10 mouse cellular contexts compared by ENCODE assay signal in genomic region chr16:33705258-33705657, GRCm38 (mm10). TPM values are rescaled to one million over a fixed set of nuclear protein-coding genes. Genes with fewer than 3 reads are reported as not detected.
A peak's percentile ranks its signal among the peaks of the same experiment; 100 is the strongest.
DNase-seq lines count a peak whose midpoint lies in the region; ATAC-seq and TF ChIP-seq lines count a peak whose summit lies in the region.
"Had no signal": no experiment of that assay in that cellular context is flagged by ENCODE, and none has a peak within 500 bp of the region (broad histone marks: within the 10 kb centered on the region; RNA-seq: fewer than 3 reads in every experiment).

No protein-coding gene starts in this region.

- peak; percentile 30 for DNase-seq in liver
- no peak for DNase-seq in liver, postnatal 0 days
- DNase-seq in heart, embryonic 10.5 days (ENCODE audit: low spot score): peak; percentile 82
- no peak for DNase-seq in layer of hippocampus, postnatal 10 days (ENCODE audit: low spot score in 2 of 2)

- no peak for TF ChIP-seq EP300 in liver, postnatal 0 days (IDR thresholded peaks at IDR 0.05; ENCODE audit: low read depth)

- H3K27ac ChIP-seq in liver, postnatal 0 days (ENCODE audit: low read depth): no peak overlapping the region
- peak overlapping the region; percentile 67 for H3K27ac ChIP-seq in brown adipose tissue, adult 24 weeks (replicated peaks; ENCODE audit: low read depth, low read length)
- H3K27ac ChIP-seq in heart, embryonic 10.5 days: peak overlapping the region; percentile 54
- H3K27ac ChIP-seq in kidney, embryonic 15.5 days: 0 out of 2 replicates have a peak overlapping the region, but pooled peaks have one; percentile 45
- no peak overlapping the region for H3K27ac ChIP-seq in intestine, embryonic 15.5 days
- H3K27ac ChIP-seq: neural tube, embryonic 12.5 days had no signal

- H3K4me2 ChIP-seq in liver, postnatal 0 days (ENCODE audit: low read depth, low read length): no peak overlapping the region
- peak overlapping the region; percentile 29 for H3K4me2 ChIP-seq in kidney, embryonic 15.5 days
- no peak overlapping the region for H3K4me2 ChIP-seq in intestine, embryonic 15.5 days (replicated peaks)
- H3K4me2 ChIP-seq: neural tube, embryonic 12.5 days had no signal

- H3K36me3 ChIP-seq in liver, postnatal 0 days (replicated peaks; ENCODE audit: insufficient read depth, low read length): peaks cover 7% of the 10 kb centered on the region
- peaks cover 20% of the 10 kb centered on the region for H3K36me3 ChIP-seq in heart, embryonic 10.5 days
- H3K36me3 ChIP-seq in kidney, embryonic 15.5 days: no peaks in the 10 kb centered on the region
- H3K36me3 ChIP-seq in intestine, embryonic 15.5 days: no peaks in the 10 kb centered on the region

- no peak overlapping the region for H3K4me3 ChIP-seq in liver, postnatal 0 days (ENCODE audit: low read depth, low read length)
- no peak overlapping the region for H3K4me3 ChIP-seq in brown adipose tissue, adult 24 weeks (ENCODE audit: insufficient read depth, low read depth, low read length)
- peak overlapping the region; percentile 13; the same call in 1 of the 2 replicates for H3K4me3 ChIP-seq in heart, embryonic 10.5 days
- H3K4me3 ChIP-seq in kidney, embryonic 15.5 days (replicated peaks): no peak overlapping the region
- H3K4me3 ChIP-seq in intestine, embryonic 15.5 days (replicated peaks): no peak overlapping the region
- H3K4me3 ChIP-seq: neural tube, embryonic 12.5 days had no signal

- peaks cover 14% of the 10 kb centered on the region for H3K4me1 ChIP-seq in liver, postnatal 0 days (ENCODE audit: insufficient read depth)
- peaks cover 44% of the 10 kb centered on the region for H3K4me1 ChIP-seq in brown adipose tissue, adult 24 weeks (ENCODE audit: control insufficient read depth, insufficient read depth, insufficient read length, low read length)
- H3K4me1 ChIP-seq in heart, embryonic 10.5 days: peaks cover 50% of the 10 kb centered on the region
- peaks cover 18% of the 10 kb centered on the region for H3K4me1 ChIP-seq in kidney, embryonic 15.5 days
- H3K4me1 ChIP-seq in intestine, embryonic 15.5 days (replicated peaks): peaks cover 11% of the 10 kb centered on the region

- H3K9ac ChIP-seq in liver, postnatal 0 days (replicated peaks): no peak overlapping the region
- H3K9ac ChIP-seq in kidney, embryonic 15.5 days: no peak overlapping the region
- no peak overlapping the region for H3K9ac ChIP-seq in intestine, embryonic 15.5 days
- H3K9ac ChIP-seq: neural tube, embryonic 12.5 days had no signal

- H3K27me3 ChIP-seq in liver, postnatal 0 days (ENCODE audit: insufficient read depth, low read length): no peaks in the 10 kb centered on the region
- no peaks in the 10 kb centered on the region for H3K27me3 ChIP-seq in heart, embryonic 10.5 days (ENCODE audit: insufficient read depth, poor library complexity, severe bottlenecking)
- no peaks in the 10 kb centered on the region for H3K27me3 ChIP-seq in kidney, embryonic 15.5 days
- no peaks in the 10 kb centered on the region for H3K27me3 ChIP-seq in intestine, embryonic 15.5 days (replicated peaks)
- H3K27me3 ChIP-seq: neural tube, embryonic 12.5 days had no signal

- ATAC-seq in liver, postnatal 0 days: no peak
- ATAC-seq in kidney, embryonic 15.5 days (replicated peaks; ENCODE audit: low FRiP score): 0 out of 2 replicates have a peak, but pooled peaks have one; percentile 40
- ATAC-seq in erythroblast, adult 5-6 weeks (replicated peaks; ENCODE audit: low FRiP score, poor library complexity, severe bottlenecking): no peak
- ATAC-seq in intestine, embryonic 15.5 days: no peak
- ATAC-seq: intestine, embryonic 16.5 days had no signal

- WGBS in liver, postnatal 0 days (ENCODE audit: insufficient replicate concordance): 47% methylated on average over 6 of the region's 6 CpGs
- 10% methylated on average over 6 of the region's 6 CpGs for WGBS in heart, embryonic 10.5 days
- WGBS in kidney, embryonic 15.5 days: 8% methylated on average over 6 of the region's 6 CpGs
- 20% methylated on average over 6 of the region's 6 CpGs for WGBS in intestine, embryonic 15.5 days

- no peak for TF ChIP-seq CTCF in liver, postnatal 0 days (IDR thresholded peaks at IDR 0.05; ENCODE audit: low read depth)

- no peaks in the 10 kb centered on the region for H3K9me3 ChIP-seq in liver, postnatal 0 days (ENCODE audit: low read length)
- no peaks in the 10 kb centered on the region for H3K9me3 ChIP-seq in heart, embryonic 10.5 days
- H3K9me3 ChIP-seq in kidney, embryonic 15.5 days (replicated peaks): no peaks in the 10 kb centered on the region
- no peaks in the 10 kb centered on the region for H3K9me3 ChIP-seq in intestine, embryonic 15.5 days
- H3K9me3 ChIP-seq: neural tube, embryonic 12.5 days had no signal

RNA-seq across cellular contexts. Expression of gene Heg1, which starts 21.1 kb away (rescaled TPM):
- polyA plus RNA-seq in liver, postnatal 0 days (2015; fragmentation: Nextera tagmentation; extraction: Ambion mirVana): 4.4 and 4.7 TPM in 2 replicates
- polyA plus RNA-seq in brown adipose tissue, adult 24 weeks (2012; ENCODE audit: insufficient read depth, insufficient read length, missing spikeins): 23.0 and 34.7 TPM in 2 replicates
- 26.3 and 33.0 TPM in 2 replicates for polyA plus RNA-seq in heart, embryonic 10.5 days (2016; fragmentation: Nextera tagmentation; extraction: Ambion mirVana)
- 18.4 and 19.9 TPM in 2 replicates for polyA plus RNA-seq in kidney, embryonic 15.5 days (2015; fragmentation: Nextera tagmentation; extraction: Ambion mirVana)
- total RNA-seq in erythroblast, adult 5-6 weeks (2015; ENCODE audit: low replicate concordance): 3.7 and 7.5 TPM in 2 replicates
- total RNA-seq in erythroblast, adult 5-6 weeks (2017; ENCODE audit: low replicate concordance): 2.4 and 6.4 TPM in 2 replicates
- 10 to 100 TPM; 31.9 to 32.4 TPM for total RNA-seq in layer of hippocampus, postnatal 10 days (2021)
- polyA plus RNA-seq in intestine, embryonic 15.5 days (2015; fragmentation: Nextera tagmentation; extraction: Ambion mirVana): 21.2 and 21.4 TPM in 2 replicates

Comparison
In these comparisons a context has a peak if more than half of its experiments do, and no peak if none do; other contexts are left out.
1. DNase-seq: peak in liver (single experiment) and heart, embryonic 10.5 days (single experiment); none in liver, postnatal 0 days (single experiment) and layer of hippocampus, postnatal 10 days (0 of 2).
2. H3K27ac ChIP-seq: peak in brown adipose tissue, adult 24 weeks (single experiment), heart, embryonic 10.5 days (single experiment) and kidney, embryonic 15.5 days (single experiment); none in liver, postnatal 0 days (single experiment) and intestine, embryonic 15.5 days (single experiment).